ENCODE assay signal across 18 mouse cellular contexts in genomic region chr16:18166613-18167190, GRCm38 (mm10). TPM values are rescaled to one million over a fixed set of nuclear protein-coding genes. Genes with fewer than 3 reads are reported as not detected.
DNase-seq lines count a peak whose midpoint lies in the region; ATAC-seq lines count a peak whose summit lies in the region.
"Had no signal": no experiment of that assay in that cellular context is flagged by ENCODE, and none has a peak within 500 bp of the region (broad histone marks: within the 10 kb centered on the region; RNA-seq: fewer than 3 reads in every experiment).

No protein-coding gene starts in this region.

- H3K27me3 ChIP-seq in forebrain, embryonic 13.5 days: no peaks in the 10 kb centered on the region
- no peaks in the 10 kb centered on the region for H3K27me3 ChIP-seq in forebrain, embryonic 14.5 days (replicated peaks; ENCODE audit: control insufficient read depth, insufficient read depth, low read length)
- no peaks in the 10 kb centered on the region for H3K27me3 ChIP-seq in hindbrain, embryonic 12.5 days
- H3K27me3 ChIP-seq in hindbrain, embryonic 14.5 days (ENCODE audit: control insufficient read depth, insufficient read depth, low read length): no peaks in the 10 kb centered on the region
- no peaks in the 10 kb centered on the region for H3K27me3 ChIP-seq in neural tube, embryonic 13.5 days
- H3K27me3 ChIP-seq: embryonic facial prominence, embryonic 12.5 days; liver, embryonic 12.5 days had no signal

- H3K9ac ChIP-seq in forebrain, embryonic 13.5 days: no peak overlapping the region
- no peak overlapping the region for H3K9ac ChIP-seq in forebrain, embryonic 14.5 days (ENCODE audit: low read length)
- H3K9ac ChIP-seq in hindbrain, embryonic 12.5 days: no peak overlapping the region
- H3K9ac ChIP-seq in hindbrain, embryonic 14.5 days: no peak overlapping the region
- H3K9ac ChIP-seq in neural tube, embryonic 13.5 days: no peak overlapping the region
- H3K9ac ChIP-seq: embryonic facial prominence, embryonic 12.5 days; heart, embryonic 12.5 days; liver, embryonic 12.5 days had no signal

- no peak overlapping the region for H3K4me3 ChIP-seq in forebrain, embryonic 13.5 days
- H3K4me3 ChIP-seq in forebrain, embryonic 14.5 days (ENCODE audit: low read depth, low read length): no peak overlapping the region
- no peak overlapping the region for H3K4me3 ChIP-seq in hindbrain, embryonic 12.5 days
- no peak overlapping the region for H3K4me3 ChIP-seq in hindbrain, embryonic 14.5 days (replicated peaks; ENCODE audit: low read length)
- no peak overlapping the region for H3K4me3 ChIP-seq in neural tube, embryonic 13.5 days
- H3K4me3 ChIP-seq: embryonic facial prominence, embryonic 12.5 days; heart, embryonic 12.5 days; liver, embryonic 12.5 days had no signal

- peaks cover 27% of the 10 kb centered on the region for H3K4me1 ChIP-seq in forebrain, embryonic 13.5 days
- 0 out of 2 replicates have a peak, but pooled peaks cover 6% of the 10 kb centered on the region for H3K4me1 ChIP-seq in forebrain, embryonic 14.5 days (ENCODE audit: control insufficient read depth, insufficient read depth, low read length)
- peaks cover 38% of the 10 kb centered on the region for H3K4me1 ChIP-seq in hindbrain, embryonic 12.5 days
- peaks cover 14% of the 10 kb centered on the region for H3K4me1 ChIP-seq in hindbrain, embryonic 14.5 days (replicated peaks; ENCODE audit: control insufficient read depth, insufficient read depth, low read length)
- peaks cover 54% of the 10 kb centered on the region for H3K4me1 ChIP-seq in neural tube, embryonic 13.5 days (replicated peaks)

- DNase-seq in forebrain, embryonic 14.5 days (ENCODE audit: low spot score): no peak
- DNase-seq in hindbrain, embryonic 14.5 days (ENCODE audit: low spot score): no peak
- no peak for DNase-seq in neural tube, embryonic 10.5 days (ENCODE audit: extremely low spot score, low spot score)
- no peak for DNase-seq in testis, postnatal 14 days (ENCODE audit: low spot score)
- DNase-seq: heart, postnatal 36 days; layer of hippocampus, adult 9-11 months; right cerebral cortex, postnatal 25 days; thymus, postnatal 36 days had no signal

- no peak overlapping the region for H3K4me2 ChIP-seq in forebrain, embryonic 13.5 days
- H3K4me2 ChIP-seq in forebrain, embryonic 14.5 days (ENCODE audit: low read length): no peak overlapping the region
- no peak overlapping the region for H3K4me2 ChIP-seq in hindbrain, embryonic 12.5 days (replicated peaks)
- H3K4me2 ChIP-seq in hindbrain, embryonic 14.5 days (replicated peaks): no peak overlapping the region
- no peak overlapping the region for H3K4me2 ChIP-seq in neural tube, embryonic 13.5 days
- H3K4me2 ChIP-seq: embryonic facial prominence, embryonic 12.5 days; heart, embryonic 12.5 days; liver, embryonic 12.5 days had no signal

- 67% methylated on average over 6 of the region's 6 CpGs for WGBS in forebrain, embryonic 13.5 days
- WGBS in forebrain, embryonic 14.5 days: 73% methylated on average over 6 of the region's 6 CpGs
- 75% methylated on average over 6 of the region's 6 CpGs for WGBS in hindbrain, embryonic 12.5 days
- 66% methylated on average over 6 of the region's 6 CpGs for WGBS in hindbrain, embryonic 14.5 days
- 64% methylated on average over 6 of the region's 6 CpGs for WGBS in neural tube, embryonic 13.5 days

- ATAC-seq in forebrain, embryonic 13.5 days: no peak
- no peak for ATAC-seq in forebrain, embryonic 14.5 days
- ATAC-seq in hindbrain, embryonic 12.5 days (ENCODE audit: low FRiP score): no peak
- no peak for ATAC-seq in hindbrain, embryonic 14.5 days (ENCODE audit: low FRiP score)
- ATAC-seq in neural tube, embryonic 13.5 days (ENCODE audit: low read depth): no peak
- ATAC-seq: CD4-positive, CD25-positive, alpha-beta regulatory T cell, adult 4 months; intestine, embryonic 16.5 days; liver, embryonic 12.5 days had no signal

- H3K27ac ChIP-seq in forebrain, embryonic 13.5 days: 0 out of 2 replicates have a peak overlapping the region, but pooled peaks have one; percentile 14
- H3K27ac ChIP-seq in forebrain, embryonic 14.5 days (ENCODE audit: low read depth, low read length): no peak overlapping the region
- H3K27ac ChIP-seq in hindbrain, embryonic 12.5 days: peak overlapping the region; percentile 52
- no peak overlapping the region for H3K27ac ChIP-seq in hindbrain, embryonic 14.5 days
- H3K27ac ChIP-seq in neural tube, embryonic 13.5 days (replicated peaks): peak overlapping the region; percentile 64
- H3K27ac ChIP-seq: embryonic facial prominence, embryonic 12.5 days; kidney, postnatal 0 days; liver, embryonic 12.5 days had no signal

- no peaks in the 10 kb centered on the region for H3K9me3 ChIP-seq in forebrain, embryonic 13.5 days (replicated peaks)
- no peaks in the 10 kb centered on the region for H3K9me3 ChIP-seq in forebrain, embryonic 14.5 days (replicated peaks; ENCODE audit: control insufficient read depth, low read length)
- H3K9me3 ChIP-seq in hindbrain, embryonic 12.5 days (replicated peaks): no peaks in the 10 kb centered on the region
- no peaks in the 10 kb centered on the region for H3K9me3 ChIP-seq in hindbrain, embryonic 14.5 days (ENCODE audit: control insufficient read depth, low read length)
- H3K9me3 ChIP-seq in neural tube, embryonic 13.5 days: no peaks in the 10 kb centered on the region
- H3K9me3 ChIP-seq: embryonic facial prominence, embryonic 12.5 days; heart, embryonic 12.5 days; liver, embryonic 12.5 days had no signal

- H3K36me3 ChIP-seq in forebrain, embryonic 13.5 days (ENCODE audit: poor library complexity, severe bottlenecking): no peaks in the 10 kb centered on the region
- H3K36me3 ChIP-seq in forebrain, embryonic 14.5 days (ENCODE audit: control insufficient read depth, insufficient read depth, low read length): no peaks in the 10 kb centered on the region
- H3K36me3 ChIP-seq in hindbrain, embryonic 12.5 days: no peaks in the 10 kb centered on the region
- H3K36me3 ChIP-seq in hindbrain, embryonic 14.5 days (replicated peaks; ENCODE audit: control insufficient read depth, insufficient read depth): no peaks in the 10 kb centered on the region
- no peaks in the 10 kb centered on the region for H3K36me3 ChIP-seq in neural tube, embryonic 13.5 days
- H3K36me3 ChIP-seq: embryonic facial prominence, embryonic 12.5 days; heart, embryonic 12.5 days; liver, embryonic 12.5 days had no signal

RNA-seq across cellular contexts. Expression of gene Rtn4r, which starts 39.3 kb away (rescaled TPM):
- 7.3 and 7.8 TPM in 2 replicates for polyA plus RNA-seq in forebrain, embryonic 13.5 days (2015; fragmentation: Nextera tagmentation; extraction: Ambion mirVana)
- 11.0 and 15.8 TPM in 2 replicates for polyA plus RNA-seq in forebrain, embryonic 14.5 days (2014; fragmentation: Nextera tagmentation; extraction: Ambion mirVana)
- polyA plus RNA-seq in hindbrain, embryonic 12.5 days (2016; fragmentation: Nextera tagmentation; extraction: Ambion mirVana): 7.8 and 8.0 TPM in 2 replicates
- polyA plus RNA-seq in hindbrain, embryonic 14.5 days (2014; fragmentation: Nextera tagmentation; extraction: Ambion mirVana): 22.7 and 26.2 TPM in 2 replicates
- polyA plus RNA-seq in neural tube, embryonic 13.5 days (2015; fragmentation: Nextera tagmentation; extraction: Ambion mirVana): 19.6 and 23.9 TPM in 2 replicates
- polyA plus RNA-seq: CD4-positive, CD25-positive, alpha-beta regulatory T cell, adult 4 months had no signal

RNA-seq across cellular contexts. Expression of gene Ccdc188, which starts 51.0 kb away (rescaled TPM):
- polyA plus RNA-seq in forebrain, embryonic 13.5 days (2015; fragmentation: Nextera tagmentation; extraction: Ambion mirVana): 0.13 TPM in 1 of 2 replicates, not detected in the other
- 0.13 and 0.16 TPM in 2 replicates for polyA plus RNA-seq in forebrain, embryonic 14.5 days (2014; fragmentation: Nextera tagmentation; extraction: Ambion mirVana)
- not detected in 2 replicates for polyA plus RNA-seq in hindbrain, embryonic 12.5 days (2016; fragmentation: Nextera tagmentation; extraction: Ambion mirVana)
- polyA plus RNA-seq in hindbrain, embryonic 14.5 days (2014; fragmentation: Nextera tagmentation; extraction: Ambion mirVana): not detected in 2 replicates
- polyA plus RNA-seq in neural tube, embryonic 13.5 days (2015; fragmentation: Nextera tagmentation; extraction: Ambion mirVana): not detected in 2 replicates
- polyA plus RNA-seq: CD4-positive, CD25-positive, alpha-beta regulatory T cell, adult 4 months; embryonic facial prominence, embryonic 12.5 days; intestine, embryonic 16.5 days; kidney, postnatal 0 days; liver, embryonic 12.5 days; lung, embryonic 16.5 days had no signal

Comparison
In these comparisons a context has a peak if more than half of its experiments do, and no peak if none do; other contexts are left out.
1. H3K27ac ChIP-seq: peak in forebrain, embryonic 13.5 days (single experiment), hindbrain, embryonic 12.5 days (single experiment) and neural tube, embryonic 13.5 days (single experiment); none in forebrain, embryonic 14.5 days (single experiment) and hindbrain, embryonic 14.5 days (single experiment).